Mouse (Mus musculus) CH12F3 (cell line): ENCODE data around the gene Plk5.

Experiments used
- in situ Hi-C: fragments of 300-500 bp; cut with MboI; formaldehyde crosslinking; loops from 2 replicates; pipeline ENCODE4 v1.14.3; 2020; ENCODE audit warnings: low sequenced_read_pairs

The Plk5 gene

GRCm38 (mm10) chr10:80355431-80355830 is 828 bp upstream of the Plk5 start:
- in situ Hi-C loops = no loop called here

- in situ Hi-C loops = no loop called here
Measured at GRCm38 (mm10) chr10:80356737-80357136, 478 bp downstream of the Plk5 start.

DNA sequence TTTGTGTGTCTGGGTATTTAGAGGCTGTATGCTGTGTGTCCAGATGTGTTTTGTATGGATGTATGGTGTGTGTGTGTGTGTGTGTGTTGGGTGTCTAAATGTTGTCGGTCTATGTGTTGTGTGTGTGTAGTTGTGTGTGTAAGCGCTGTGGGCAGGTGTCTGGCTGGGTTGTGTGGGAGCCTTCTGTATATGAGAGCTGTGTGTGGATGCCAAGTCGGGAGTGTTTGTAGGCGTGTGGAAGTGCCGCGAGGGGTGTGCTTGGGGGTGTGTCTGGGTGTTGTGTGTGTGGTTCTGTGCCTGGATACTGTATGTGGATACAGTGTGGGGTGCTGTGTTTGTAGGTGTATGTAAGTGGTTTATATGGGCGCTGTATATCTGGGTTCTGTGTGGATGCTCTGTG is 1.1 kb downstream of the Plk5 start:
- in situ Hi-C loops = no loop called here

DNA sequence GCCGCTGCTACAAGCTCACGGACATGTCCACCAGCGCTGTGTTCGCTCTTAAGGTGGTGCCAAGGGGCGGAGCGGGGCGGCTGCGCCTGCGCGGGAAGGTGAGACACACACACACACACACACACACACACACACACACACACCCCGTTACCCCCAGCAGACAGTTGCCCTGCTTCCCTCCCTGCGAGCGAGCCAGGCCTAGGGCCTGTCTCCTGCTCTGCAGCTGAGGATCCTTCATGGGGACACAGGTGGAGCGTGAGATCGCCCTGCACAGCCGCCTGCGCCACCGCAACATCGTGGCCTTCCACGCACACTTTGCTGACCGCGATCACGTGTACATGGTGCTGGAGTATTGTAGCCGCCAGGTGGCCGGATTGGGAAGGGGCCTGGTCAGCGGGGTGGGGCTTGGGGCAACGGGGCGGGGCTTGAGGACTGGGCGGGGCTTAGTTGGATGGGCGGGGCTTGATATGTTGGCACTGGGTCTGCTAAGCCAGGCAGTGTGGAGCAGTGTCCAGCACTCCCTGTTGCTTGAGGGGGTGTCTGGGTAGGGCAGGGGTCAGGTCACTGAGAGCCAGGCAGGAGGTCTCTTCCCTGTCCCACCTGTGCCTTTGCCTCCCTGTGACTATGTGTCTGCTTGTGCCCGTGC is 1.9 kb downstream of the Plk5 start:
- in situ Hi-C loops = no loop called here

DNA sequence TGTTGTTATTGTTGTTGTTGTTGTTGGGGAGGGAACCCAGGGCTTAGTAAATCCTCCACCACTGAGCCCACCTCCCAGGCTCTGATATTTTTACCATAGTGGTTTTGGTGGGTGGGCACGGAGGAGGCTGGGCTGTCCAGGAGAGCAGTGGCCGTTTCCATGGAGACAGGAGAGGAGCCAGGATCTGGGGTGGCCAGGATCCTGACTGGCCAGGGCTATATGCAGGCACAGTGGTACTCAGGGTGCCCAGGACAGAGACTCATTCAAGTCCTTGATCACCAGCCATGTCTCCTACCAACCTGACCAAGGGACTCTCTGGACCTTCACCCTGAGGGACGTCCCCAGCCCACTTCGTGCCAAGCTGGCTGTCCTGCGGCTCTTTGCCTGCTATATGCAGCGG is 7.5 kb downstream of the Plk5 start:
- in situ Hi-C loops = no loop called here

DNA sequence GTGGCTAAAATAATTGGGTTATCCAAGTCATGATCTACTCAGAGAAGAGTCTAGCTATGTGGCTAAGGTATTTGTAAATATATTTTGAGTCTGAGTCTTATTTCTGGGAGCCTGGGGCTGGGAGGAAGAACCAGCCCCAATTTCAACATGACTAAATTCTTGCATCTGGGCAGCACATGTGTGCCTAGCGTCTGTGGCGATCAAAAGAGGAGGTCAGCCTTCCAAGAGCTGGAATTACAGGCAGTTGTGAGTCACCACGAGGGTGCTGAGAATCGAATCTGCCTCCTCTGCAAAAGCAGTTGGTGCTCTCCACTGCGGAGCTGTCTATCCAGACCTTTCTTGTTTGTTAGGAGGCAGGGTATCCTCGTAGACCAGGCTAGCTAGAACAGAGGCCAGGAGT is 9.5 kb downstream of the Plk5 start:
- in situ Hi-C loops = no loop called here

- in situ Hi-C loops = no loop called here
Measured at GRCm38 (mm10) chr10:80367954-80368353, 11.7 kb downstream of the Plk5 start.

- in situ Hi-C loops = no loop called here
Measured at GRCm38 (mm10) chr10:80368392-80368791, 12.1 kb downstream of the Plk5 start.

- in situ Hi-C loops = no loop called here
Measured at GRCm38 (mm10) chr10:80369995-80370747, 13.9 kb downstream of the Plk5 start.

DNA sequence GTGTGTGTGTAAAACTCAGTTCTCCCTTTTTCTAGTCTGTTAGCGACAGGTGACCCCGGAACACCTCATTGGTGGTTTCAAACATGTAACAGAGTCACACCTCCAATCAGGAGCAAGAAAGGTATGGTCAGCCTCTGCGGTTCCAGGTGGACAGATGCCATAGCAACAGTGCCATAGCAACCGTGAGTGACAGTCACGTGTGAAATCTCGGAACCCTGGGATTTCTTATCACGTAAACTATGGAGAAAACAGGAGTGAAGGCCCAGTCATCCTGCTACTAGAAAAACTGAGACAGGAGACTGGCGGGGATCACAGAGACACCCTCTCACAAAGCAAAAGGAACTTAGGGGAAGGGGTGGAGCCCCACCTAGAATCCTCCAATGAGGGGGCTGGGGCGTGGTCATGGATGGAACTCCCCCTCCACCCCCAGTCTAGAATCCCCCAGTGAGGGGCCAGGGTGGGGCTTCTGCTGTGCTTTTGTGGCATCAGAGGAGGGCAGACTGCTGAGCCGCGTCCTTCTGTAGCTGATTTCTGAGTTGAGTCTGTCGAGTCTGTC is 15.2 kb downstream of the Plk5 start:
- in situ Hi-C loops = no loop called here

DNA sequence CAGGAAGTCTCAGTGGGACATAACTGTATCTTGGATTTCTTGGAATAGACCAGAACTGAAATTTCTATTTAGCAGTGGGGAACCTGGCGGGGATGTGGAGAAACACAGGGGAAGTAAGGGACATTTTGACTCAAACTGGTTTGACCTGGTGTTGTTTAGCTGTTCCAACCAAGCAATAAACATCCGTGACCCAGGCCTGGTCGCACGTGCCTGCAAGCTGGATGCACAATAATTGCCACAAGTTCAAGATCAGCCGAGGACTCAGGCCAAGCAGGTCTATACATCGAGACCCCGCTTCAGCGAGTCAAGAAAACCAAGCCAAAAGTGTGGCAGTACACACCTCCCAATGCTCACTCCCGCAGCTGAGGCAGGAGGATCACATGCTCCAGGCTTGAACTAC is 15.7 kb downstream of the Plk5 start:
- in situ Hi-C loops = no loop called here

- in situ Hi-C loops = no loop called here
Measured at GRCm38 (mm10) chr10:80372706-80373105, 16.4 kb downstream of the Plk5 start.

DNA sequence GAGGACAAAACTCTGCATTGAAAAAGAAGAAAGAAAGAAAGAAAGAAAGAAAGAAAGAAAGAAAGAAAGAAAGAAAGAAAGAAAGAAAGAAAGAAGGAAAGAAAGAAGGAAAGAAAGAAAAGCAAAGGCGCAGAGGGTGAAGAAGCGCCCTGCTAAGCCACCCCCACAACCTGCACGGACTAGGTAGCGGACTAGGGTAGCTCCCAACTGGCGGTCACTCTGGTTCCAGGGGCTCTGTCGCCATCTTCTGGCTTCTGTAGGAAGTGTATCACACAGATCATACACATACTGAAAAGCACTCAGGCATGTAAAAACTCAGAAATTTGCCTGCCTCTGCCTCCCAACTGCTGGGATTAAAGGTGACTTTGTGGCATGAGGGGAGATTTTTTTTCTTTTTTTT is 17.8 kb downstream of the Plk5 start:
- in situ Hi-C loops = no loop called here

- in situ Hi-C loops = no loop called here
Measured at GRCm38 (mm10) chr10:80376160-80376559, 19.9 kb downstream of the Plk5 start.

DNA sequence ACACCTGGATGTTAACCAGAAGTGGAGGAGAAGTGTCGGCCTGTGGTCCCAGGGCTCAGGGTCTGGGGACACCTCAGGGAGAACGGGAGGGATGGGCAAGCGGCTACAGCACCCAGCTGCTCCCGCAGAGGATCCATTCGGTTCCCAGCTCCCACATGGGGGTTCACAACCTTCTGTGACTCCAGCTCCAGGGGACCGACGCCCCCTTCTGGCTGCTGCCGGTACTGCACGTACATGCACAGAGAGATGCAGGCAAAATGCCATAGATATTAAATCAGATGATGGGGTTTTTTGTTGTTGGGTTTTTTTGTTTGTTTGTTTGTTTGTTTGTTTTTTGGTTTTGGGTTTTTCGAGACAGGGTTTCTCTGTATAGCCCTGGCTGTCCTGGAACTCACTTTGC is 21.5 kb downstream of the Plk5 start:
- in situ Hi-C loops = no loop called here

DNA sequence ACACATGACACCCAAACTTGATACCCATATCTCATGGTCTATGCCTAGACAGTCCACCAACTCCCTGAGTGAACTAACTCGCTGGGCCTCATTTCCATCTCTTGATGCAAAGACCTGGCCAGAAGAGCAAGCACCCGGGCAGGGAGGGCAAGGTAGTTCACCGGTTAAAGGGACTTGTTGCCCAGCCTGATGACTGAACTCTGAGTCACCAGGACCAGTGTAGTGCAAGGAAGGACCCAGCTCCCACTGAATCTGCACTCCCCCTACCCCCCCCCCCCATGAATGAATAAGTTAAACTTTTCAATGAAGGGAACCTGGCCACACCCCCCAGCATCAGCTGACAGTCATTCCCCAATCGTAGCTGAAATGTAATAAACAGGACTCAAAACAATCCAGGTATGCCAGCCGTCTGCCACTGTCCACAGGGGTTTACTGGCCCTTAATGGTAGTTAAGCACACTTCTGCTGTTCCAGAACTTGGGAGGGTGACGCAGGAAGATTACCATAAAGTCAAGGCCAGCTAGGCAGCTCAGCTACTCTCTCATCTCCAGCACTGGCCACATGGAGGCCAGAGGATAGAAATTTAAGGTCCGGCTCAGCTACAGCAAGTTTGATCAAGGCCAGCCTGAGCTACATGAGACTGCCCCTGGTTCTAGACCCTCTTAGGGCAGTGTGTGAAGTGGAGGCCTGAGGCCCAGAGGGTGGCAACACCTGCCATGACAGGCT is 26.5 kb downstream of the Plk5 start:
- in situ Hi-C loops = no loop called here

GRCm38 (mm10) chr10:80383431-80383830 is 27.2 kb downstream of the Plk5 start:
- in situ Hi-C loops = no loop called here

- in situ Hi-C loops = no loop called here
Measured at GRCm38 (mm10) chr10:80384115-80384639, 27.9 kb downstream of the Plk5 start.

DNA sequence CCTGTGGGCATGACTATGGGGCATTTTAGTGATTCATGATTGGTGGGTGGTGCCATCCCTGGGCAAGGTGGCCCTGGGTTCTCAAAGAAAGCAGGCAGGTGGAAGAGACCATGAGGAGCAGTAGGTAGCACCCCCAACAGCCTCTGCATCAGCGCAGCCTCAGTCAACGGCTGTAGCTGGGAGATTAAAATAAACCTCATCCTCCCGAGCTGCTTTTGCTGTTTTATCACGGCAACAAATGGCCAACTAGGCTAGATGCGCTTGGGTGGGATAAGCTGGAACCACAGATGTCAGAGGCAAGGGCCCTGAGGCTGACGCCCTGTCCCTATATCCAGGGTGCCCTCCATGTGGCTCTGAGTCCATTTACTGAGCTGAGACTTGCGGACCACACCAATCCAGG is 28.4 kb downstream of the Plk5 start:
- in situ Hi-C loops = no loop called here

DNA sequence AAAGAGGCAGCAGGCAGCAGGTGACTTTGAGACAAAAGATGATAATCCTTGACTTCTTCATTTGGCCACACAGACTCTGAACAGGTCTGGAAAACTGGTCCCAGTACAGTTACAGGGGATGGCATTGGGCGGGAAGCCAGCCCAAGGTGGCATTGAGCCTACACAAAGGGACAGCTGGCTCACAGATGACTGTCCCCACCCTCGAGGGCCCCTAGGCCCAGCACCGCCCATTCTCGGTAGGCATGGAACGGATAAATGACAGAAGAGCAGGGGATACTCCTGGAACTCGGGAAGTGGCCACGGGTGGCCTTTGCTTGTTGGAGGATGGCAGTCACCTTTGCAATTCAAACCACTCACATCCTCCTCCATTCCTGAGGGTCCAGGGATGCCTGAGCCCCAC is 29.1 kb downstream of the Plk5 start:
- in situ Hi-C loops = no loop called here
